Mouse (Mus musculus) CH12F3 (cell line): ENCODE results near the gene Neu3.

Experiments used
- in situ Hi-C: fragments of 300-500 bp; cut with MboI; formaldehyde crosslinking; loops from 2 replicates; pipeline ENCODE4 v1.14.3; 2020; ENCODE audit warnings: low sequenced_read_pairs

The Neu3 gene

DNA sequence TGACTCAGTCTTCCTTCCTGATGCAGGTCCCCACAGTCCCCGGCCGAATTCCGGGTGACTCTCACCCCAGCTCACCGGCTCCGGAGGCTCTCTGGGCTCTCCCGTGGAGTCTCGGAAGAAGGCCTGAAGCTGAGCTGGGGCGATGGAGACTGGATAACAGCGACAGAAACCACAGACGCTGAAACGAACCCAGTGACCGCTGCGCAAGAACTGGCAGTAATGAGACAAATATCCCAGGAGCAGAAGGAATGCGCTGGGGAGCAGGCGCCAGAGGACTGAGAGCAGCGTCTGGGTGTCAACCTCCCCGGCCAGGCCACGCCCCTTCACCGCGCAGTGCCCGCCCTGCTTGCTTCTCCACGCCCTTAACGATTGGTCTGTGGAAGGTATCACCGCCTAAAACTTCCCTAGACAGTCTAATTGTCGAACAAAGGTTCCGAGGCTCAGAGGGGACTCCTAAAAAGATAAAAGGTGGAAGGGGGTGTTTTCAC lies at the start of gene Neu3:
TSS of gene Neu3 (minus strand) at position 335 of the 488 bp plus-strand sequence.
- in situ Hi-C loops = no loop called here

DNA sequence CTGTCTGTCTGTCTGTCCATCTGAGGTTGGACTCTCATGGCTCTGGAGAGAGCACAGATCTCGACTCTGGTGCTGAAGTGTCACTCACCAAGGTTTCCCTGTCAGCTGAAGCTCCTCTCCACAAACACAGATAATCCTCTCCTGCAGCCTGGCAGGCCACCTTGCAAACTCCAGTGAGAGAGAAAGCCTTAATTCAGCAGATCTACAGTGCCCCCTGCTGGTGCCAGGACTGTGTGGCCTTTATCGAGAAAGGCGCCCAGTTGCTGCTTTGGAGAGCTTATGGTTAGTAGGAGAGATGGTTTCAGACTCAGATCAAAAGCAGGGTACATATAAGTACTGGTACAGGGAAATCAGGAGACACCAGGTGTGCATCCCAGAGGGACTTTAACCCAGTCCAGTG lies 48.1 kb upstream of the Neu3 start:
- in situ Hi-C loops = no loop called here

DNA sequence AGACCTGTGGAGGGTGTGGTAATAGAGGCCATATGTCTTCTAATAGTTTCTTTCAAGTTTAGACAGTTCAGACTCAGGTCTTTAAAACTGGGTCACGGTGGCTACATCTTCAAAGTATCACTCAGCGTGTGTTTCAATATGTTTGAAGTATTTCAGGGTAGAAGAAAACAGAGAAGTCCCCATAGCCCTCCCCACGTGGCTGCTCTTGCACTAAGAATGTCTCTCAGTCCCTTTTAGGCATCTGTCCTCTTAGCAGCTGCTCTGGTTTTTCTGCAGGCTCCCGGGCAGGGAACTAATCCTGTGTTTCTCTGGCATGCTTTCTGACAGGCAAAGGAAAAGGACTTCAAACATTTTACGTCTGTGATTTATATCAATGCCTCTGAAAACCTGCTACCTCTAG lies 47.7 kb upstream of the Neu3 start:
- in situ Hi-C loops = no loop called here

DNA sequence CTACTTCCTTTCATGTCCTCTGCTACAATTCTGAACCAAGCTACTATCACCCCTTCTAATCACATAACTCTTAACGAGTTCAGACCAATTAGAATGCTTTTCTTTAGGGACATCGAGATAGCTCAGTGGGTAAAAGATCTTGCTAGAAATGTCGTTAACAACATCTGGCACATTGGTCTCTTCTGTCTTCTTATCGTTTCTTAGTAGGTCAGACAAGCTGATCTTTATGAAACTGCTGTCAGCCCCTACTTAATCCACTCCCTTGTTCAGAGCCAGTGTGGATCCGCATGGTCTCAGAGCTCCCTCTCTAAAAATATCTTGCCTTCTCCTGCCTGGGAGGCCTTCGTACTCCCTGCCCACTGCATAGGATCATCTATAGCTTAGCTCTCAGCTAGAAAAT lies 45.7 kb upstream of the Neu3 start:
- in situ Hi-C loops = no loop called here

DNA sequence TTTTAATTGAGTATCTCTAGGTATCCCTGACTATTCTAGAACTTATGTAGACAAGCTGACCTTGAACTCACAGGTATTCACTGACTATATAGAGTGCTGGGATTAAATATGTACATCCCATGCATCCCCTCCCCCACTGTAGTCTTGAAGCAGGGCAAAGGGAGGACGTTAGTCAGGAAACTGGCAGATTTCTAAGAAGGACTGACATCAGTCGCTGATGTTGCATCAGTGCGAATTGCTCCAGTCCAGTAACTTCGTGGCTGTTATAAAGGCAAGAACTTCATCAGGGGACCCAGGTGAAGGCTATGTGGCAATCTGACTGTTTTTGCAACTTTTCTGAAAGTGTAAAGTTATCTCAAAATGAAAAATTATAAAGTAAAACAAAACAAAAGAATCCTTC lies 41.1 kb upstream of the Neu3 start:
- in situ Hi-C loops = no loop called here

DNA sequence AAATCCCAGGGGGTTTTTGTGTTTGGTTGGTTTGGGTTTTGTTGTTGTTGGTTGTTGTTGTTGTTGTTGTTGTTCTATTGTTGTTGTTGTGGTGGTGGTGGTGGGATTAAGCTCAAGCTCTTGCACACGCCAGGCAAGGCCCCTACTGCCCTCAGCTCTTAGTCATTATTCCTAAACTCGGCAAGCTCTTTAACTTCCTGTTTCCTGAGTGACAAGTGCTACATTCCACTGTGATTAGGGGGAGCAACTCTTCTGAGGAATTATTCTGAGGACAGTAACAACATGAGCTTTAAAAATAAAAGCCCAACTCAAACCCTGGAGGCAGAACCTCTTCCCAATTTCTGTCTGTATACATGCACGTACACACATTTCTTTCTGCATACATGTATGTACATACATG lies 37.0 kb upstream of the Neu3 start:
- in situ Hi-C loops = no loop called here

DNA sequence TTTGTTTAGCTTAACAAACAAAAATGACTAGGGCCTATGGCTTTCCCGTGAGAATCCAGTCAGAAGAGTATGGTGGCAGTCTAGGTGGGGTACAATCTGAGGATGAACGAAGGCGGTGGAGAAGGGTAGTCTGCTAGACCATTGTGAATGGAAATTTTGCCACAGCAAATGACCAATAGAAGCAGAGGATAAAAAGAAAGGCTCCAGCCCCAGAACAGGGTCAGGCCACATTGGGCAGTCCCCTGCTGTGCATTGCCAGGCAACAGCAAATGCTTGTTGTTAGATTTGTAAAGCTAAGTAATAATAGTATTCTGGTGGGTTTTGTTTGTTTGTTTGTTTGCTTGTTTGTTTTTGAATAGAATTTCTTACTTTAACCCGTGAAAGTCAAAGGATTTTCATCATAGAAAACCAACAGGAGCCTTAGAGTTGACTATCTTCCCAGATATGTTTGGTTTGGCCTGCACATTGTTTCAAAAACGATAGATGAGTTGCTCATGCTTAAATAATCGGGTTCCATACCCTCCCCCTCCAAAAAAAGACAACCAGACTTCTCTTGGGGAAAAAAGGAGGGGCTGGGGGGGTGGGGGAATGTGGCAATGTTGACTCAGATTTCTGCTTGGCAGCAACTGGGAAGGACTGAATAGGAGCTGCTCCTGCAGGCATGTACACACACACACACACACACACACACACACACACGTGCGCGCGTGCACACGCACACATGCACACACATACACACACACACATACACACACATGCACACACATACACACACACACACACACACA lies 36.2 kb upstream of the Neu3 start:
- in situ Hi-C loops = no loop called here

DNA sequence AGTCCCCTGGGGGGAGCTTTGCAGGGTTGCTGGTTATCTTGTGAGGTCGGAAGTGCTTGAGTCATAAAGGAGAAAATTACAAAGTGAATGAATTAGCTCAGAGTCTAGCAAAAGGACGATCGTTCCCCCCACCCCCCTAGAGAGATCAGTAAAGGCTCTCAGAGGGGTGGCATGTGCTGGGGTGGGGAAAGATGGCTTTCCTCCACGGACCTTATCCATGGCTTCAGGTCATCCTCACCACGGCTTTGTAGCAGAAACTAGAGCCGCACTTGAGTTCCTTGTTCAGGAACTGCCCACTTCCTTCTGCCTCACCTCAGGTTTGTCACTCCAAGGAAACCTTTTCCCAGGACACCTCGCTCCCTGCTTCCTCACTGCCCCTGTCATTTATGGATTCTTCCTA lies 35.1 kb upstream of the Neu3 start, which contains the start of gene Spcs2:
TSS of gene Spcs2 (minus strand) at position 101 of the 400 bp plus-strand sequence.
- in situ Hi-C loops = no loop called here

DNA sequence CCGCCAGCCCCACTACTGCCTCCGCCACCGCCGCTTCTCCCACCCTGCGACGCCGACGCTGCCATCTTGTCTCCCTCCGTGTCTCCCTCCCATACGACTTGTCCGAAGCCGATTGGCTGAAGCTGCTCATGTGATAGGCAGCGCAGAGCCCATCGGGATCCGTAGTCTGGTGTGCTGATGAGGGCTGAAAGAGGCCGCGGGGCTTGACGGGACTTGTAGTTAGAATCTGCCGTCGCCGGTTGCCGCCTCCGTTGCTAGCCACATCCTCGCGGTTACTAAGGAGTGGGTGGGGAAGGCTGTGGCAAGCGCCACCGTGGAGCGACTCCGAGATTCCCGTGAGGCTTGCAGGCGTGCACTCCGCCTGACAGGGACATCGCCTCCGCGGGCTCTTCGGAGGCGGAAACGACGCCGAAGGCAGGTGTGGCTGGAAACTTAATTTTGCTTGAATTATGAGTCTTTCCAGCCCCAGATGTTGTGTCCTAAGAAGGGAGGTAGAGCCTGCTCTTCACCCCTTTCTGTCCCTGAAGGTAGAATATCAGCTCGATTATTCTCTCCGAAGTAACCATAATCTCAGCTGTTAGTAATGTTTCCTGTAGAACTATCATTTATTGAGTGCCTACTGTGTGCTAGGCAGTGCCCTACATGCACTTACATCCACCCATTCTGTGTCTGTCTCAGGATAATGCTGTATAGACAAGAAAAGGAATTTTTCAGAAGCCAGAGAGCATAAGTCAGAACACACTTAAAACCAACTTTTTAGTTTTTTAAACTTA lies 30.8 kb upstream of the Neu3 start, which contains the start of gene Xrra1:
TSS of gene Xrra1 (plus strand) at position 304 of the 773 bp plus-strand sequence.
- in situ Hi-C loops = no loop called here

DNA sequence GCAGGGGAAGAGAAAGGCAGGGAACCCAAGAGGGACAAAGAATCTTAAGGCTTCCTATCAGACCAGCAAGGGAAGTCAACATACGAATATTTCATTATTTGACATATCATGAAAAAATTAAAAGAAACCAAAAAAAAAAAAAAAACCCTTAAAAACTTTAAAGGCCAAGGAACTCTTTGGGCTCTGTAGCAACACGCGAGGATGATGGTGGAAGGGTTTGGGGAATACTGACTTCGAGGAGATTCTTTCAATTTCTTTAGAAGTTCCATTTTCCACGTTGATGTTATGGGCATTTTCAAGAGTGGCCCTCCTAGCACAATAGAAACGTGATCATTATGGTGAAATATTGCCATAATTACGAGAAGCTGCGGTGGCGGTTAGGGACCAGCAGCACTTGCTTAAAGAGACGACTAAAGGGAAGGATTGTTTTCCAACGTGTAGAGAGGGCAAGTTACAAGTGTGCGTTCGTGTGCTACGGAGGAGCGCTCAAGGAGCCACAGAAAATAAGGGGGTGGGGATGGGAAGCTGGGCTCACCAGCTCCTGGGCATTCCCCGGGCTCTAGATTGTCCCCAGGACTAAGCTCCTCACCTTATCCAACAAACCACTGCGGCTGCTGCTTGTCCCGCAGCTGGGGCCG lies 30.1 kb upstream of the Neu3 start:
- in situ Hi-C loops = no loop called here

DNA sequence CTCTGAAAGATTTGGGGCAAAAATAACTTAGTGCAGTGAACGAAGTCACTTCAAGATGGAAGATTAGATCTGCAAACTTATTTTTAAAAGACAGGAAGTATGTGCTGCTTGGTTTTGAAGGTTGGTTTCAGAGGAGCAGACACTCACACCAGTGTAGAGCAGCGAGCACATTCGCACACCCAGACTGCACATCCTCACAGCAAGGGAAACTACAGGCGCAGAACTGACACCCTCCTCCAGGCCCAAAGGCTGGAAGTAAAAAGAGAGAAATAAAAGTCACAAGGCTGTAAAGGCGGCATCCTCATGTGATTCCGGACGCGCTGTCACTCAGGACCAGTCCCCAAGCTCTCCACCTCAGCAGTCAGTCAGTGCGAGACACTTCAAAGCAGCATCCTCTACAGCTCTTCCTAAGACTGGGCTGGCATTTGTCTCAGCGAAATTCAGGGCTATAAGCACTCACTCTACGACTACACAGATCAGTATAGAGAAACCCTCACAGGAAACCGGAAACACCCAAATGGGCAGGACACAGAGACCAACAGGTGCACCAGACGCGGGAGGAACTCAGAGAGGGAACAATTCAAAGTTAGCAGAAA lies 28.1 kb upstream of the Neu3 start:
- in situ Hi-C loops = no loop called here

DNA sequence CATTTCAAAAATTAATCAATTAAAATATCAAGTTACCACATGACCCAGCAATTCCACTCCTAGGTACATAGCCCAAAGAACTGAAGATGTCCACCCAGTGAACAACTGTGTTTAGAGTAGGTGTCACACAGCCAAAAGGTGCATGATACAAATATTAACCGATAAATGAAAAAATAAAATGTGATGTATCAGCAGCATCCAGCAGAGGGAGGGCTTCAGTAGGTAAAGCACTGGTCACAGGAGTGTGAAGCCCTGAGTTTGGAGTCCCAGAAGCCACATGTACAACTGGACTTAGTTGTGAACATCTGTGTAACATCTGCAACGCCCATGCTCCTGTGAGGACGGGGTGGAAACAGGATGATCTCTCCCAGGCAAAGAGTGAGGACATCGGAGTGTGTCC lies 26.1 kb upstream of the Neu3 start:
- in situ Hi-C loops = no loop called here

DNA sequence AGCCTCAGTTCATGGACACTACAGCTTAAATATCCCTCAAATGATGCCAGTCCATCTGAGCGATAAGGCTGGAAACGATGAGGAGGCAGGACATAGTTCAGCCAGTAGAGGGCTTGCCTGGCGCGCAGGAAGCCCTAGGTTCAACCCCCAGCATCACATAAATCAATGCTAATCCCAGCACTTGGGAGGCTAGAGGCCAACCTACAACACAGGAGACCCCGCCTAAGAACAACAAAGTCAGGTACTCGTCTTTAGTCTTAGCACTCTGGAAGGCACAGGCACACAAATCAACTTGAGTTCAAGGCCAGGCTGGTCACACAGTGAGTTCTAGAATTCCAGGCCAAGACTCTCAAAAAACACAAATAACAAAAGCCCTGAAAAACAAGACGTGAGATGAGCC lies 25.1 kb upstream of the Neu3 start:
- in situ Hi-C loops = no loop called here

DNA sequence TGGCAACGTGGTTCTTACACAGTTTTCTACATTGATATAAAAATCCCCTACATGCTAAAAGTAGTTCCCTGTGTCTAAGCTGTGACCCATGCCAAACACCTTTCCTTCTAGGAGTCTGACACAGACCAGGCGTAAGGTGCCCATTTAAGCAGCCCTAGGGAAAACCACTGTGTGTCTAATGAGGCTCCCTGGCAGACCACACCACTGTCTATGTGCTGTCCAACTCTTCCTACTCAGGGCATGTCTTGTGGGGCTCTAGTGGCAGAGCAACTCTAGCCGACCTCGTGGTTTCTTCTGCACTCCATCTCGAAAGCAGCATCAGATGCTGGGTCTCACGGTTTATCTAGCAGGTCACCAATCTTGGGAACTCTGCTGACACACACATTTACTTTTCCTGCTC lies 23.4 kb upstream of the Neu3 start:
- in situ Hi-C loops = no loop called here

DNA sequence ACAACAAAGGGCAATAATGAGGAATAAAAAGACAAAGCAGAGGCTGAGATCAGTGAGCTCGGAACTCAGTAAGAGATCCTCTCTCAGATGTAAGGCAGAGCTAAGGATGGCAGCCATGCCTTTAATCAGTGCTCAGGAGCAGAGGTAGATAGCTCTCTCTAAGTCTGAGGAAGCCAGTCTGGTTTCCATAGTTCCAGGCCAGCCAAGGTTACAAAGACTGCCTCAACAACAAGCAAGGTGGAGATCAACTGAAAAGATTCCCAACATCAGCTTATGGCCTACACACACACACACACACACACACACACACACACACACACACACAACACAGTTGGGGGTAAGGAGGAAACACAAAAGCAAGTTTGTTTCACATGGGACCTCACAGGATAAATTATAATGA lies 22.9 kb upstream of the Neu3 start:
- in situ Hi-C loops = no loop called here

DNA sequence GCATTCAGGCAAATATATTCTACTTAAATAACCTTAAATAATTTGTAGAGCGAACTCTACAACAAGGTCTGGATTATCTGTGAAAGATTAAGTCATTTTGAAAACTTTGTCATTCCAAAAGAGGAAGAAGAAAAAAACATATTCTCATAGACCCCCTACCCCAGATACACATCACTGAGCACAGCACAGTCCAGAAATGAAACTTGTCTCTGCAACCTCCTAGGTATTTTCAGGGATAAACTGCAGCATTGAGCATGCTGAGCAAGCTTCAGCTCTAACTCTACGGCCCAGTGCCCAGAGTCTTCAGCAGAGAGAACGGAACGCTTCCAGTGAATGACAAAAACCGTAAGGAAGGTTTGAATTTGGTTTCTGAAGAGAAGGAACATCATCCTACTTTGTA lies 22.3 kb upstream of the Neu3 start:
- in situ Hi-C loops = no loop called here

DNA sequence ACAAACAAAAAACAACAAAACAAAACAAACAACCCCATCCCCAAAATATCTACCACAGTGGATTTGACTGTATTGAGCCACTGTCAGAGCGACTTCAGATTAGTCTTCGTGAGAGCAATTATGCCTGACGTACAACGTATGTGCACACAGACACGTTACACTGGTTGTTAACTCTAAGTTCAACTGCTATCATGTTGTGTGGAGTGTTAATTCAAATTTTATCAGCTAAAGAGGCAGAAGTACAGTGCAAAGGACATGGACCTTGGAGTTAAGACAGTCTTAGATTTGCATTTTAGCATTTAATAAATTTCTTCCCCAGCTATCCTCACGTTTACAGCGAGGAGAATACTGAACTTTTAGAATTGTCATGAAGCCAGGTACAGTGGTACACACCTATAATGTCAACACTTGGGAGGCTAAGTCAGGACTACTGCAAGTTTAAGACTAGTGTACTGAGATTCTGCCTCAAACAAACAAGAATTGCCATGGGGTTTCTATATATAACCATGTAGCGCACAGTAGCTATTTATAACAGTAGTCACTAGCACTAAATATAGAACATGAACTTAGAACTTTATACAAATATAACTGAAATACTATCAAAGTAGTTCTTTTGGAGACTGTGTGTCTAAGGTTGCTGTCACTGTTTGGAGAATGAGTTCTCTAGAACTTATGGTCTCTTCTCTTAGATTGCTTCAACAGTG lies 17.5 kb upstream of the Neu3 start:
- in situ Hi-C loops = no loop called here

DNA sequence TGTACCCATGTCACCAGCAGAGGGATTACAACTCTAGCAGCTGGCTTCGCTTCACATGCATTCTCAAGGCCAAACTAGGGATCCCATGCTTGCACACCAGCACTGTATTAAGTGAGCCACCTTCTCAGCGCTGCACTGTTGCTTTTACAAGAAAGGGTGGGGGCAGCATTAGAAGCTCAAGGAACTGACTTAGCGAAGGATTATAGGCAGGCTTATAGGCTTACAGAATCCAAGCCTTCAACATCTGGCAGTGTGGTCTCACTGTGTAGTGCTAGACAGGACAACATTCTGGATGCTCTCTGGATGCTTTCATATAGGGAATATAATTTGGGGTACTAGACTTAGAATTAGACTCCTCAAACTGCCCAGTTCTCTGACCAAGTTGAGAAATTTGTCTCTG lies 10.0 kb upstream of the Neu3 start:
- in situ Hi-C loops = no loop called here

DNA sequence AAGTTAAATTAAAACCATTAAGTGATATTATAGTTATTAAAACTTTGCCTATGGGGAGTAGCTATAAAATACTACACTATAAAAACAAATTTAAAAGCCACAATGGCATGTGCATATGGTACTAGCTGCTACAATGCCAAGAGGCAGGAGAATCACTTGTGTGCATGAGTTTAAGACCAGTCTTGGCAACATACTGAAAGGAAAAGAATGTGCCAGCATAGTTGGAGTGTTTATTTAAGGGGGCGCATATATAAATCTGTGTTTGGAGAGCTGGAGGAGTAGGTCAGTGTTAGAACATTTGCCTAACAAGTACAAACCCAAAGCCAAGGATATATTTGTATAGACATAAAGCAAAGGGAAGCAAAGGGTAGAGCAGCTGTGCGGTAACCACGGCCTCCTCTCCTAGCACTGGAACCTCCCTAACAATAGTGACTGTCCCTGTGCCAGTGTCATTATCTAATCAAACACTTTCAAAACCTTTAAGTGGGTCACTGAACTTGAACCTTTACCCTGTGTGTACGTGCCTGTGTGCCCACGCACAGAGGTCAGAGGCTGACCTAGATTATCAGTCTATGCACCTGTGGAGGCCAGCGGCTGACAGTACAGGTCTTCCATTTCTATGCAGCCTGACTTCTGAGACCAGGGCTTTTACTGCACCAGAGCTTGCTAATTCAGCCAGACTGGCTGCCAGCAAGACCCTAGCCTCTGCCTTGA lies 9.3 kb upstream of the Neu3 start:
- in situ Hi-C loops = no loop called here

DNA sequence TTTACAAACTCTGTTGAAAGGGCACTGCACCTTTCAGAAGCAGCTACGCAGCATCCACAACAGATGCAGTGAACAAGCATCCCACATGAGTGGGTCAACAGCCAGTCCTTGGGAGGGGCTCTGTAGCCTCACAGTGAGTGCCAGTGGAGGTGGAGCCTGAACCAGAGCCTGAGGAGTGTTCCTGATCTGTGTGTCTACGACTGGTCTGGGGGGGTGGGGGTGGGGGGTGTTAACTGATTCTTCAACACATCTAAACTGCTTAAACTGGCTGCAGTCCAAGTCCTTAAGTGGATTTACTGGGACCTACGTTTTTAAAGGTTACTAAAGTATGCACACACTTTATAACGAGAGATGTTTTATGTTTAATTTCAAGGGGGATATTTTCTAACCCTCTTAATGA lies 8.6 kb upstream of the Neu3 start:
- in situ Hi-C loops = no loop called here
